Mouse (Mus musculus): ENCODE data around the gene Dapk2. TPM values are rescaled to one million over a fixed set of nuclear protein-coding genes. Genes with fewer than 3 reads are reported as not detected.

The Dapk2 gene
- polyA plus RNA-seq, 1 experiment from 2014 or later, result 1.0 TPM

GRCm38 (mm10) chr9:66212088-66212487 lies 54.1 kb downstream of the Dapk2 start:
- Histone ChIP-seq H3K4me2 (ENCODE audit: low read length) (no peak overlapping the region), H3K4me3 (replicated peaks; ENCODE audit: low read length) (no peak overlapping the region), H3K4me1 (replicated peaks; ENCODE audit: control insufficient read depth, insufficient read depth, low read length) (peaks cover 4% of the 10 kb centered on the region; the same call in 1 of the 2 replicates), H3K27ac (ENCODE audit: low read length) (no peak overlapping the region), H3K9ac (replicated peaks; ENCODE audit: low read depth, low read length) (no peak overlapping the region), H3K9me3 (ENCODE audit: control insufficient read depth, low read length) (no peaks in the 10 kb centered on the region), H3K36me3 (ENCODE audit: control insufficient read depth, insufficient read depth) (no peaks in the 10 kb centered on the region), H3K27me3 (replicated peaks; ENCODE audit: control insufficient read depth, insufficient read depth, low read length) (no peaks in the 10 kb centered on the region)
- WGBS, result 86% methylated on average over 2 of the region's 2 CpGs
- ATAC-seq, result no peak

- H3K27ac ChIP-seq (ENCODE audit: low read length), result no peak overlapping the region
- no peak overlapping the region for H3K4me3 ChIP-seq (replicated peaks; ENCODE audit: low read length)
- ATAC-seq, result no peak
- peaks cover 4% of the 10 kb centered on the region; the same call in 1 of the 2 replicates for H3K4me1 ChIP-seq (replicated peaks; ENCODE audit: control insufficient read depth, insufficient read depth, low read length)
- 81% methylated on average over 5 of the region's 5 CpGs for WGBS
- no peaks in the 10 kb centered on the region for H3K36me3 ChIP-seq (ENCODE audit: control insufficient read depth, insufficient read depth)
- H3K9me3 ChIP-seq (ENCODE audit: control insufficient read depth, low read length), result no peaks in the 10 kb centered on the region
- H3K27me3 ChIP-seq (replicated peaks; ENCODE audit: control insufficient read depth, insufficient read depth, low read length), result no peaks in the 10 kb centered on the region
- no peak overlapping the region for H3K4me2 ChIP-seq (ENCODE audit: low read length)
- no peak overlapping the region for H3K9ac ChIP-seq (replicated peaks; ENCODE audit: low read depth, low read length)
Measured at GRCm38 (mm10) chr9:66212802-66213201, 54.8 kb downstream of the Dapk2 start.

GRCm38 (mm10) chr9:66213386-66214032 lies 55.5 kb downstream of the Dapk2 start:
- Histone ChIP-seq H3K4me2 (ENCODE audit: low read length) (no peak overlapping the region), H3K4me3 (replicated peaks; ENCODE audit: low read length) (no peak overlapping the region), H3K27ac (ENCODE audit: low read length) (no peak overlapping the region), H3K36me3 (ENCODE audit: control insufficient read depth, insufficient read depth) (no peaks in the 10 kb centered on the region), H3K9me3 (ENCODE audit: control insufficient read depth, low read length) (no peaks in the 10 kb centered on the region), H3K4me1 (replicated peaks; ENCODE audit: control insufficient read depth, insufficient read depth, low read length) (peaks cover 4% of the 10 kb centered on the region; the same call in 1 of the 2 replicates), H3K27me3 (replicated peaks; ENCODE audit: control insufficient read depth, insufficient read depth, low read length) (no peaks in the 10 kb centered on the region), H3K9ac (replicated peaks; ENCODE audit: low read depth, low read length) (no peak overlapping the region)
- no peak for ATAC-seq
- WGBS, result 35% methylated on average over 5 of the region's 5 CpGs

- Histone ChIP-seq H3K4me2 (ENCODE audit: low read length) (no peak overlapping the region), H3K4me3 (replicated peaks; ENCODE audit: low read length) (no peak overlapping the region)
Measured at GRCm38 (mm10) chr9:66215551-66215950, 57.5 kb downstream of the Dapk2 start.

GRCm38 (mm10) chr9:66217970-66218369 lies 59.9 kb downstream of the Dapk2 start:
- 93% methylated on average over 4 of the region's 4 CpGs for WGBS
- Histone ChIP-seq H3K27me3 (replicated peaks; ENCODE audit: control insufficient read depth, insufficient read depth, low read length) (no peaks in the 10 kb centered on the region), H3K36me3 (ENCODE audit: control insufficient read depth, insufficient read depth) (no peaks in the 10 kb centered on the region), H3K4me1 (replicated peaks; ENCODE audit: control insufficient read depth, insufficient read depth, low read length) (peaks cover 10% of the 10 kb centered on the region), H3K27ac (ENCODE audit: low read length) (no peak overlapping the region), H3K9ac (replicated peaks; ENCODE audit: low read depth, low read length) (no peak overlapping the region), H3K9me3 (ENCODE audit: control insufficient read depth, low read length) (no peaks in the 10 kb centered on the region), H3K4me2 (ENCODE audit: low read length) (no peak overlapping the region), H3K4me3 (replicated peaks; ENCODE audit: low read length) (no peak overlapping the region)
- ATAC-seq, result no peak

More at GRCm38 (mm10) chr9:66215551-66215950, 57.5 kb downstream of the Dapk2 start:
- Histone ChIP-seq H3K27ac (ENCODE audit: low read length) (no peak overlapping the region), H3K9ac (replicated peaks; ENCODE audit: low read depth, low read length) (no peak overlapping the region), H3K9me3 (ENCODE audit: control insufficient read depth, low read length) (no peaks in the 10 kb centered on the region), H3K27me3 (replicated peaks; ENCODE audit: control insufficient read depth, insufficient read depth, low read length) (no peaks in the 10 kb centered on the region), H3K36me3 (ENCODE audit: control insufficient read depth, insufficient read depth) (no peaks in the 10 kb centered on the region), H3K4me1 (replicated peaks; ENCODE audit: control insufficient read depth, insufficient read depth, low read length) (peaks cover 10% of the 10 kb centered on the region)
- no peak for ATAC-seq

- no peaks in the 10 kb centered on the region for H3K27me3 ChIP-seq (replicated peaks; ENCODE audit: control insufficient read depth, insufficient read depth, low read length)
- ATAC-seq, result no peak
- WGBS, result 31% methylated on average over 10 of the region's 10 CpGs
- H3K4me2 ChIP-seq (ENCODE audit: low read length), result no peak overlapping the region
- peaks cover 6% of the 10 kb centered on the region for H3K4me1 ChIP-seq (replicated peaks; ENCODE audit: control insufficient read depth, insufficient read depth, low read length)
- H3K36me3 ChIP-seq (ENCODE audit: control insufficient read depth, insufficient read depth), result no peaks in the 10 kb centered on the region
- H3K27ac ChIP-seq (ENCODE audit: low read length), result no peak overlapping the region
- H3K9me3 ChIP-seq (ENCODE audit: control insufficient read depth, low read length), result no peaks in the 10 kb centered on the region
- H3K4me3 ChIP-seq (replicated peaks; ENCODE audit: low read length), result no peak overlapping the region
- H3K9ac ChIP-seq (replicated peaks; ENCODE audit: low read depth, low read length), result no peak overlapping the region
Measured at GRCm38 (mm10) chr9:66218917-66219725, 61.1 kb downstream of the Dapk2 start.

- H3K27me3 ChIP-seq (replicated peaks; ENCODE audit: control insufficient read depth, insufficient read depth, low read length), result no peaks in the 10 kb centered on the region
- ATAC-seq, result no peak
- 87% methylated on average over 2 of the region's 2 CpGs for WGBS
Measured at GRCm38 (mm10) chr9:66223872-66224271, 65.8 kb downstream of the Dapk2 start.

GRCm38 (mm10) chr9:66225737-66226485 lies 67.9 kb downstream of the Dapk2 start:
- ATAC-seq, result no peak
- 71% methylated on average over 5 of the region's 5 CpGs for WGBS

More at GRCm38 (mm10) chr9:66223872-66224271, 65.8 kb downstream of the Dapk2 start:
- Histone ChIP-seq H3K9ac (replicated peaks; ENCODE audit: low read depth, low read length) (no peak overlapping the region), H3K4me3 (replicated peaks; ENCODE audit: low read length) (no peak overlapping the region), H3K9me3 (ENCODE audit: control insufficient read depth, low read length) (no peaks in the 10 kb centered on the region), H3K27ac (ENCODE audit: low read length) (no peak overlapping the region), H3K36me3 (ENCODE audit: control insufficient read depth, insufficient read depth) (no peaks in the 10 kb centered on the region), H3K4me1 (replicated peaks; ENCODE audit: control insufficient read depth, insufficient read depth, low read length) (peaks cover 4% of the 10 kb centered on the region), H3K4me2 (ENCODE audit: low read length) (no peak overlapping the region)

More at GRCm38 (mm10) chr9:66225737-66226485, 67.9 kb downstream of the Dapk2 start:
- Histone ChIP-seq H3K4me2 (ENCODE audit: low read length) (no peak overlapping the region), H3K4me1 (replicated peaks; ENCODE audit: control insufficient read depth, insufficient read depth, low read length) (no peaks in the 10 kb centered on the region), H3K4me3 (replicated peaks; ENCODE audit: low read length) (no peak overlapping the region), H3K9ac (replicated peaks; ENCODE audit: low read depth, low read length) (no peak overlapping the region), H3K27ac (ENCODE audit: low read length) (no peak overlapping the region), H3K27me3 (replicated peaks; ENCODE audit: control insufficient read depth, insufficient read depth, low read length) (no peaks in the 10 kb centered on the region), H3K9me3 (ENCODE audit: control insufficient read depth, low read length) (no peaks in the 10 kb centered on the region), H3K36me3 (ENCODE audit: control insufficient read depth, insufficient read depth) (no peaks in the 10 kb centered on the region)

Data from forebrain, embryonic 16.5 days (tissue).